Mouse (Mus musculus): ENCODE measurements around the gene Gm47985. TPM values are rescaled to one million over a fixed set of nuclear protein-coding genes. Genes with fewer than 3 reads are reported as not detected.

The Gm47985 gene
- polyA plus RNA-seq, 1 experiment from 2014 or later, result not detected

DNA sequence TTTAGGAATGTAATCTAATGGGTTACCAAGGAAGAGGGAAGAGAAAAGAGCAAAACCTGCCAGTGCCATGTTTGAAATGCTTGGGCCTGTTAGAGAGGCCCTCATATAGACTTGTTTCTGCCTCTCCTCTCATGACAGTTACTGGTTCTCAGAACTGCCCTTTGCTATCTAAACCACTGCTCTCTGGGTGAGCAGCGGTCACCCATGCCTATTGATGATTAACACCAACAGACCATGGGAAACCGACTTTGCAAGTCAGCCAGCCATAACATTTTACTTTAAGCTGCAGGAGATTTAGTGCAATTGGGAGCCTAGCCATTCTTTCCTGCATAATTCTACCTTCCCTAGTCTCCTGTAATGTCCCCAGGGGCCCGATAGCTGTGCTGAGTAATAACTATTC lies 34.1 kb downstream of the Gm47985 start:
- no peak for DNase-seq (ENCODE audit: low spot score)

DNA sequence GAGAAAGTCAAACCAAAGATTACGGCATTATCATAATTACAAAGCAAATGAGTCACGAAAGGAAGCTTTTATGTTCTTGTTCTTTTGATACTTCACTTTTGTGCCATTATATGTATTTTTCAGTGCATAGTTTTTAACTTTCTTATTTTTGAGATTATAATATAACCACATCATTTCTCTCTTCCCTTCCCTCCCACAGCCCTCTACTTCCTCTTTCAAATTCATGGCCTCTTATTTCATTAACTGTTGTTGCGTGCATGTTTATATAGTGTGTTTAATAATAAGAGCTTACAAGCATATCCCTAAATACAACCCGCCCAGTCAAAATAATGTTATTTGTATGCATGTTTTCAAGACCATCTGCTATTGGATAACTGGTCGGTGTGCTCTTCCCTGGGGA lies 36.7 kb downstream of the Gm47985 start:
- no peak for DNase-seq (ENCODE audit: low spot score)

DNA sequence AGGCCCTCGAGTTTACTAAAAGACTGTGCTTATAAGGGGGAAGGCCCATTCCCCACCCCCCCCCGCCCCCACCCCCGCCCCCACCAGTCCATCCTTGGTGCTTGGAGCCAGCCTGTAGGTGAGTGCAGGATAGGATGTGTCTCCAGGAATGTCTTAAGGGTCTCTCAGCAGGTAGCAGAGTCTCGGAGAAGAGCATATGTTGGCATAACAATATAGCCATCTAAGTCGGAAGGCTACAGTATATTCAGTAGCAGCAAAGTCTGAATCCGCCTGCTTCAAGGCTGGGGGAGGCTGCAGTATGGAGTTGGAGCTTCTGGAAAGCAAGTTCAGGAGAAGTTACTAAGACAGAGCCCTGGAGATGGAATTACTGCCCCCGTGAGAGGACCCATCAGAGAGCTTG lies 37.8 kb downstream of the Gm47985 start:
- DNase-seq (ENCODE audit: low spot score), result no peak

DNA sequence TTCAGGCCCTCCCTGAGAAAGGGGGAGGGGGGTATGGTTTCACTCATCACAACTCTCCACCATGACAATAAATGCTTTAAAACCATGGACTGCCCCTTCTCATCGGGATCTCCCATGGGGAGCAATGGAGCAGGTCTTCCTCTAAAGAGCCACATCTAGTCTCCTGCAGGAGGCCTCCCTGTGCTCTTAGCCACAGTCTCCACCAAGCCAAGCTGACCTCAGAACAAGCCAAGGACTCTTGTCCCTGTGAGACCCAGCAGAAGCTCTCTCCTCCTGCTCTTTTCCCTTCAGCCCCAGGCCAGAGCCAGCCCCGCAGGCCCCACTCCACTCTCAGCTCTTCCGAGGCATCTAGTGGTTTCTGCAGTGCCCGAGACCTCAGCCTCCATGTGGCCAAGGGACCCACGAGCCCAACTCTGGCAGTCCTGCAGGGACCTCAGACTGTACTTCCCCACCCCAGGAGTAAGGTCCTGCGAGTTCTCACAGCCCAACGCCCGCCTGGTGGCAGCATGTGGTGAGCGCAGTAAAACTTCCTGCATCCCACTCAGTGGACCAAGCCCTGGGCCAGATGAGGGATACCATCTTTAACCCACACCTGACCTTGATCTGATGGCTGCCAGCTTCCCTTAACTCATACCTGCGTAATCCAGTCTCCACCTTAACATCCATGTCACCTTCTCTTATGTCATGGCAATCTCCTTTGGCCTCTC lies 40.4 kb downstream of the Gm47985 start:
- DNase-seq (ENCODE audit: low spot score), result no peak

GRCm38 (mm10) chr1:151223377-151223776 lies 41.0 kb downstream of the Gm47985 start:
- no peak for DNase-seq (ENCODE audit: low spot score)

DNA sequence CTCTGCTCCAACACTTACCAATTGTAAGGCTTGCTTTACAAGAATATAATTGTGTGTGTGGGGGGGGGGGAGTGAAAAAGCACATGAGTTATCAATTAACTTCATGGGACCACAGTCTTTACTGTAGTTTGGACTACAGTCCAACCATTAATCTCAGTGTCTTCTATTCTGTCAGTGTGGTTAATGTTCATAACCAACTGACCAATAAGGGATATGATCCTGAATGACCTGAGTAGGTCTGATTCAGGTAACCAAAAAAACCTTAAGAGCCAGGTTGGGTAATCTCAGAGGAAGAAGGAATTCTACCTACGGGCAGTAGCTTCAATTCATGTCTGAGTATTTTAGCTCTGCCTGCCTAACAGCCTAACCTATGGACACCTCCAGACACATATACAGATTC lies 42.2 kb downstream of the Gm47985 start:
- no peak for DNase-seq (ENCODE audit: low spot score)

GRCm38 (mm10) chr1:151227506-151227905 lies 45.2 kb downstream of the Gm47985 start:
- no peak for DNase-seq (ENCODE audit: low spot score)

DNA sequence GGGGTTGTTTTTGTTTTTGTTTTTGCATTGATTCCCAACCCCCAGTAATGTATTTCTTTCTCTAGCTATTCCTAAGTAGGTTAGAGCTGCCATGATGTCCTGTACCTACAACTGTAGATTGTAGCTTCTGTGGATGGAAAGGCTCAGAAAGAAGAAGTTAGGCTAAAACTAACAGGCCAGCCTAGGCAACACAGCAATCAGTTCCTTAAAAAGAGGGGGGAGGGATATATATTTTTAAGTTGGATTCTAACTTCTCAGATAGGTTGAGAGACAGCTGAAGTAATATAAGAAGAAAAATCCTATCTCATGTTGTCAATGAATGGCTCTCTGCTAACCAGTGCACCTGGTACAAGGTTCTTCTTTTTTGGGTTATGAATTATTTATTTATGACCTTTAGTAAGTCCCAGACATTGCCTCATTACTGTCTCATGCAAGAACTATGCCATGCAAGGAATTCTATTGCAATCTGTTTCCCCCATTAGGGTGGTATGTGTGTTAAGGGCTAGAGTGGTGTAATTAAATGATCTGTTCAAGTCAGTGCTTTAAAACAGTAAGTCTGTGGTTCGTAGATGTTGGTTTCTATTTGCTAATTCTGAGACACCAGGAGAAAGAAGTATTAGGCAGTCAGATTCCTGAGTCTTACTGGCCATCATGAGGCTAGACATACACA lies 46.1 kb downstream of the Gm47985 start:
- no peak for DNase-seq (ENCODE audit: low spot score)

- no peak for DNase-seq (ENCODE audit: low spot score)
Observed at GRCm38 (mm10) chr1:151232346-151232745, 50.0 kb downstream of the Gm47985 start.

- no peak for DNase-seq (ENCODE audit: low spot score)
Observed at GRCm38 (mm10) chr1:151233756-151234155, 51.4 kb downstream of the Gm47985 start.

Other genes starting within 250 kb of the Gm47985 start
- 0.13 and 0.29 TPM in 2 replicates for gene Hmcn1, start 189.1 kb upstream of the Gm47985 start, polyA plus RNA-seq (2015; fragmentation: Nextera tagmentation; extraction: Ambion mirVana)
- gene Gm8947, start 9.8 kb downstream of the Gm47985 start, polyA plus RNA-seq (2015; fragmentation: Nextera tagmentation; extraction: Ambion mirVana), result not detected in 2 replicates
- gene Gm47995, start 15.9 kb downstream of the Gm47985 start, polyA plus RNA-seq (2015; fragmentation: Nextera tagmentation; extraction: Ambion mirVana), result not detected in 2 replicates
- not detected in 2 replicates for gene 3110040M04Rik, start 21.6 kb downstream of the Gm47985 start, polyA plus RNA-seq (2015; fragmentation: Nextera tagmentation; extraction: Ambion mirVana)
- gene Gm47996, start 27.6 kb downstream of the Gm47985 start, polyA plus RNA-seq (2015; fragmentation: Nextera tagmentation; extraction: Ambion mirVana), result not detected in 2 replicates
- 171 and 193 TPM in 2 replicates for gene Ivns1abp, start 161.9 kb downstream of the Gm47985 start, polyA plus RNA-seq (2015; fragmentation: Nextera tagmentation; extraction: Ambion mirVana)
- gene Swt1, start 245.9 kb downstream of the Gm47985 start, polyA plus RNA-seq (2015; fragmentation: Nextera tagmentation; extraction: Ambion mirVana), result 38.7 and 42.7 TPM in 2 replicates
- gene Trmt1l, start 246.0 kb downstream of the Gm47985 start, polyA plus RNA-seq (2015; fragmentation: Nextera tagmentation; extraction: Ambion mirVana), result 27.2 and 29.9 TPM in 2 replicates